17 mouse cellular contexts compared by ENCODE assay signal in genomic region chr2:167038297-167038696, GRCm38 (mm10). TPM values are rescaled to one million over a fixed set of nuclear protein-coding genes. Genes with fewer than 3 reads are reported as not detected.
A peak's percentile ranks its signal among the peaks of the same experiment; 100 is the strongest.
DNase-seq lines count a peak whose midpoint lies in the region; ATAC-seq lines count a peak whose summit lies in the region.
"Had no signal": no experiment of that assay in that cellular context is flagged by ENCODE, and none has a peak within 500 bp of the region (broad histone marks: within the 10 kb centered on the region; RNA-seq: fewer than 3 reads in every experiment).

No protein-coding gene starts in this region.

- H3K9me3 ChIP-seq in hindbrain, embryonic 14.5 days (ENCODE audit: control insufficient read depth, low read length): no peaks in the 10 kb centered on the region
- no peaks in the 10 kb centered on the region for H3K9me3 ChIP-seq in kidney, embryonic 16.5 days (ENCODE audit: low read length)
- H3K9me3 ChIP-seq: embryonic facial prominence, embryonic 10.5 days; forebrain, embryonic 13.5 days; hindbrain, embryonic 15.5 days had no signal

- H3K4me3 ChIP-seq in hindbrain, embryonic 14.5 days (replicated peaks; ENCODE audit: low read length): no peak overlapping the region
- H3K4me3 ChIP-seq in kidney, embryonic 16.5 days (ENCODE audit: low read length): no peak overlapping the region
- H3K4me3 ChIP-seq: embryonic facial prominence, embryonic 10.5 days; forebrain, embryonic 13.5 days; gastrocnemius, adult 2 months; hindbrain, embryonic 15.5 days had no signal

- H3K9ac ChIP-seq in hindbrain, embryonic 14.5 days: no peak overlapping the region
- no peak overlapping the region for H3K9ac ChIP-seq in kidney, embryonic 16.5 days (replicated peaks; ENCODE audit: low read length)
- H3K9ac ChIP-seq: forebrain, embryonic 13.5 days; hindbrain, embryonic 15.5 days had no signal

- peak; percentile 59 for DNase-seq in left cerebral cortex, postnatal 4 days
- no peak for DNase-seq in left cerebral cortex, adult 8-10 months (ENCODE audit: low spot score in 2 of 2)
- DNase-seq in brain, adult 2 months (ENCODE audit: low read depth, low spot score): peak; percentile 54
- DNase-seq in cerebellum, adult 8-10 months: peak; percentile 30
- DNase-seq in cerebellum, postnatal 14 days: peak; percentile 82 to 84
- no peak for DNase-seq in kidney, adult 9 months
- DNase-seq in hindbrain, embryonic 14.5 days (ENCODE audit: low spot score): no peak
- DNase-seq: adrenal gland, adult 8-10 months; adrenal gland, postnatal 36 days; gastrocnemius, adult 2 months; gastrocnemius, postnatal 25 days; heart, postnatal 14 days had no signal

- peaks cover 100% of the 10 kb centered on the region for H3K36me3 ChIP-seq in hindbrain, embryonic 14.5 days (replicated peaks; ENCODE audit: control insufficient read depth, insufficient read depth)
- H3K36me3 ChIP-seq in kidney, embryonic 16.5 days (ENCODE audit: insufficient read depth, low read length): peaks cover 98% of the 10 kb centered on the region

- no peak overlapping the region for H3K27ac ChIP-seq in hindbrain, embryonic 14.5 days
- H3K27ac ChIP-seq in kidney, embryonic 16.5 days (ENCODE audit: low read length): no peak overlapping the region
- H3K27ac ChIP-seq: embryonic facial prominence, embryonic 10.5 days; forebrain, embryonic 13.5 days; gastrocnemius, adult 2 months; hindbrain, embryonic 15.5 days had no signal

- H3K4me1 ChIP-seq in hindbrain, embryonic 14.5 days (replicated peaks; ENCODE audit: control insufficient read depth, insufficient read depth, low read length): no peaks in the 10 kb centered on the region
- H3K4me1 ChIP-seq in kidney, embryonic 16.5 days (ENCODE audit: insufficient read depth, low read length): no peaks in the 10 kb centered on the region
- H3K4me1 ChIP-seq: embryonic facial prominence, embryonic 10.5 days; forebrain, embryonic 13.5 days; hindbrain, embryonic 15.5 days had no signal

- H3K27me3 ChIP-seq in hindbrain, embryonic 14.5 days (ENCODE audit: control insufficient read depth, insufficient read depth, low read length): no peaks in the 10 kb centered on the region
- no peaks in the 10 kb centered on the region for H3K27me3 ChIP-seq in kidney, embryonic 16.5 days (ENCODE audit: insufficient read depth, low read length)
- H3K27me3 ChIP-seq: forebrain, embryonic 13.5 days; hindbrain, embryonic 15.5 days had no signal

- 93% methylated on average over 6 of the region's 6 CpGs for WGBS in hindbrain, embryonic 14.5 days
- 91% methylated on average over 6 of the region's 6 CpGs for WGBS in kidney, embryonic 16.5 days

- no peak for ATAC-seq in hindbrain, embryonic 14.5 days (ENCODE audit: low FRiP score)
- ATAC-seq in kidney, embryonic 16.5 days (ENCODE audit: low FRiP score, low TSS enrichment): no peak
- ATAC-seq: forebrain, embryonic 13.5 days; intestine, embryonic 16.5 days had no signal

- intact Hi-C loops in left cerebral cortex, postnatal 4 days (cut with DNase I): no loop called here

- no peak overlapping the region for H3K4me2 ChIP-seq in hindbrain, embryonic 14.5 days (replicated peaks)
- H3K4me2 ChIP-seq in kidney, embryonic 16.5 days (replicated peaks; ENCODE audit: low read depth, low read length): no peak overlapping the region
- H3K4me2 ChIP-seq: forebrain, embryonic 13.5 days; hindbrain, embryonic 15.5 days had no signal

RNA-seq across cellular contexts. Expression of gene Ddx27, which starts 23.3 kb away (rescaled TPM):
- total RNA-seq in left cerebral cortex, postnatal 4 days (2021): 10 to 100 TPM; 44.2 to 46.4 TPM
- total RNA-seq in left cerebral cortex, adult 8-10 months (2022): 10 to 100 TPM; 30.7 to 32.7 (median 31.1) TPM
- polyA plus RNA-seq in hindbrain, embryonic 14.5 days (2014; fragmentation: Nextera tagmentation; extraction: Ambion mirVana): 28.1 and 29.3 TPM in 2 replicates
- polyA plus RNA-seq in kidney, embryonic 16.5 days (2015; fragmentation: Nextera tagmentation; extraction: Ambion mirVana): 57.6 and 59.2 TPM in 2 replicates

RNA-seq across cellular contexts. Expression of gene Znfx1, which starts 24.5 kb away (rescaled TPM):
- 10 to 100 TPM; 30.3 to 32.1 TPM for total RNA-seq in left cerebral cortex, postnatal 4 days (2021)
- total RNA-seq in left cerebral cortex, adult 8-10 months (2022): 10 to 100 TPM; 77.1 to 92.1 (median 80.7) TPM
- 8.7 and 9.8 TPM in 2 replicates for polyA plus RNA-seq in hindbrain, embryonic 14.5 days (2014; fragmentation: Nextera tagmentation; extraction: Ambion mirVana)
- polyA plus RNA-seq in kidney, embryonic 16.5 days (2015; fragmentation: Nextera tagmentation; extraction: Ambion mirVana): 11.8 TPM in 2 replicates

RNA-seq across cellular contexts. Expression of gene Stau1, which starts 42.2 kb away (rescaled TPM):
- 100 to 1,000 TPM; 111 TPM for total RNA-seq in left cerebral cortex, postnatal 4 days (2021)
- 10 to 100 TPM; 62.6 to 66.0 (median 63.3) TPM for total RNA-seq in left cerebral cortex, adult 8-10 months (2022)
- 103 and 107 TPM in 2 replicates for polyA plus RNA-seq in hindbrain, embryonic 14.5 days (2014; fragmentation: Nextera tagmentation; extraction: Ambion mirVana)
- 92.0 and 98.8 TPM in 2 replicates for polyA plus RNA-seq in kidney, embryonic 16.5 days (2015; fragmentation: Nextera tagmentation; extraction: Ambion mirVana)

Comparison
In these comparisons a context has a peak if more than half of its experiments do, and no peak if none do; other contexts are left out.
1. DNase-seq: peak in left cerebral cortex, postnatal 4 days (single experiment), brain, adult 2 months (single experiment), cerebellum, adult 8-10 months (single experiment) and cerebellum, postnatal 14 days (2 of 2); none in left cerebral cortex, adult 8-10 months (0 of 2), kidney, adult 9 months (single experiment) and hindbrain, embryonic 14.5 days (single experiment).